Mouse (Mus musculus): ENCODE data around the gene Edn1. TPM values are rescaled to one million over a fixed set of nuclear protein-coding genes. Genes with fewer than 3 reads are reported as not detected.

The Edn1 gene
- polyA plus RNA-seq, 1 experiment from 2014 or later: 0.45 TPM

DNA sequence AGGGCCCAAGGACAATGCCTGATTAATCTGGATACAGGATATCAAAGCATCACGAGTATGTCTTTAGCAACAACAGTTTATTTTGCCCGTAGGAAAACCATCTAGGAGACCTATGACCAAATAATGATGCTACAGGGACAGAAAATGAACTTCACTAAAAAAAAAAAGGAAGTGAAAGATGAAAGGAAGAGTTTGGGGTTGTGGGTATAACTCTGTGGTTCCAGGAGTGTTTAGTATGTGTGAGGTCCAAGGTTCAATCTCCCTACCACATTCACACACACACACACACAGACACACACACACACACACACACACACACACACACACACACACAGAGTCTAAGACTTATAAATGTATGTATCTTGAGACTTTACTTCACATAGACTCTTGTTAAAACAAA is 35.8 kb downstream of the Edn1 start:
- Histone ChIP-seq H3K27ac (ENCODE audit: low read length) (no peak overlapping the region), H3K4me1 (ENCODE audit: control insufficient read depth, low read depth, low read length) (no peaks in the 10 kb centered on the region), H3K4me2 (ENCODE audit: low read depth, low read length) (no peak overlapping the region), H3K27me3 (ENCODE audit: control insufficient read depth, insufficient read depth, low read depth, low read length) (no peaks in the 10 kb centered on the region), H3K4me3 (ENCODE audit: low read depth, low read length) (no peak overlapping the region), H3K9ac (ENCODE audit: low read depth, low read length) (no peak overlapping the region), H3K36me3 (ENCODE audit: control insufficient read depth, insufficient read depth) (no peaks in the 10 kb centered on the region), H3K9me3 (replicated peaks; ENCODE audit: control insufficient read depth, low read length) (no peaks in the 10 kb centered on the region)
- 40% methylated on average over 2 of the region's 2 CpGs for WGBS (ENCODE audit: insufficient replicate concordance)
- ATAC-seq (ENCODE audit: low read depth): no peak

DNA sequence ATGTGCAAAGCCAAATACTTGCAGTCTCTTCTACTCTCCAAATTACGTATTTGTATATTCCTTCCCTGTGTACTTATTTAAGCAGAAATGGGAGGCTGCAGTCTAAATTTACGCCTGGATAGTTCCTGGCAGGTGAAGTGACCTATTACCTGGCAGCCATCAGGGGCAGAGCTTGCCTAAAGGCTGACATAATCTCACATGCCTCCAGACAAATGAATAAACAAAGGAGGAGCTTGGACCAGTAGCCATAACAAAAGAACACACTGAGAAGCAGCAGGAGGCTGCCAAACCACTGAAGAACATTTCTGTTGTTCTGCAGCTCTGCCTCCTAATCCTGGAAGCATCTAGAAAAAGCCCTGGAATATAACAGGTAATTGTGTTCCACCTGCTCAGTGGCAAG is 38.2 kb downstream of the Edn1 start:
- H3K4me3 ChIP-seq (ENCODE audit: low read depth, low read length): no peak overlapping the region
- H3K4me2 ChIP-seq (ENCODE audit: low read depth, low read length): no peak overlapping the region
- no peak for ATAC-seq (ENCODE audit: low read depth)
- no peaks in the 10 kb centered on the region for H3K9me3 ChIP-seq (replicated peaks; ENCODE audit: control insufficient read depth, low read length)
- H3K36me3 ChIP-seq (ENCODE audit: control insufficient read depth, insufficient read depth): no peaks in the 10 kb centered on the region
- WGBS (ENCODE audit: insufficient replicate concordance): 45% methylated on average over 2 of the region's 2 CpGs
- no peak overlapping the region for H3K9ac ChIP-seq (ENCODE audit: low read depth, low read length)
- no peaks in the 10 kb centered on the region for H3K27me3 ChIP-seq (ENCODE audit: control insufficient read depth, insufficient read depth, low read depth, low read length)
- no peaks in the 10 kb centered on the region for H3K4me1 ChIP-seq (ENCODE audit: control insufficient read depth, low read depth, low read length)
- no peak overlapping the region for H3K27ac ChIP-seq (ENCODE audit: low read length)

DNA sequence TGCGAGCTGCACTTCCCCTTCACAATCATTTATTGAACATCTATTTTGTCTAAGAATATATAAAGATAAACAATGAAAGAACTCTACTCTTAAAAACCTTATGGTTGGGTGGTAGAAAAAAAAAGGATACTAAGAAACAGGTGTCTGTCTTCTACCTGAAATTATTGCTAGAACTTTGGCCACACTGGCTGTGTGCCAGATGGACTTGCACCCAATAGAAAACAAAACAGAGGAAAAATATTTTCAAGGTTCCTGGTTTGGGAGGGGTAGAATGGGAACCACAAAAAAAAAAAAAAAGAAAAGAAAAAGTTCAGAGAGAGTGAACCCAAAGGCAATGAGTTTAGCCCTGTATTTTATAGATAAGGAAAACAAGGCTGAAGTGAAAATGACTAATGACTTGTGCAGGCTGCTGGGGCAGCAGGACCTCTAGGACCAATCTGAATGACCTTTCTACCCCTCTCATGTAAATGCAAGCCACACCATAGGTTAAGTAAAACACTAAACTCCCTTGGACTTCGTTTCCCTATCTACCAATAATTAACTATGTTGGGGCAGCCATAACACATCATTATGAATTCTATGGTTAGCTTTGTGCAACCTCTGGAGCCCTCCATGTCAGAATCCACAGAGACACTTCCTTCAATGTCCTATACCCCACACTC is 40.7 kb downstream of the Edn1 start:
- no peaks in the 10 kb centered on the region for H3K27me3 ChIP-seq (ENCODE audit: control insufficient read depth, insufficient read depth, low read depth, low read length)
- no peak for ATAC-seq (ENCODE audit: low read depth)
- no peak overlapping the region for H3K27ac ChIP-seq (ENCODE audit: low read length)
- 33% methylated on average over 2 of the region's 2 CpGs for WGBS (ENCODE audit: insufficient replicate concordance)
- H3K9me3 ChIP-seq (replicated peaks; ENCODE audit: control insufficient read depth, low read length): no peaks in the 10 kb centered on the region
- no peak overlapping the region for H3K9ac ChIP-seq (ENCODE audit: low read depth, low read length)
- no peak overlapping the region for H3K4me3 ChIP-seq (ENCODE audit: low read depth, low read length)
- H3K4me2 ChIP-seq (ENCODE audit: low read depth, low read length): no peak overlapping the region
- H3K4me1 ChIP-seq (ENCODE audit: control insufficient read depth, low read depth, low read length): no peaks in the 10 kb centered on the region
- no peaks in the 10 kb centered on the region for H3K36me3 ChIP-seq (ENCODE audit: control insufficient read depth, insufficient read depth)

DNA sequence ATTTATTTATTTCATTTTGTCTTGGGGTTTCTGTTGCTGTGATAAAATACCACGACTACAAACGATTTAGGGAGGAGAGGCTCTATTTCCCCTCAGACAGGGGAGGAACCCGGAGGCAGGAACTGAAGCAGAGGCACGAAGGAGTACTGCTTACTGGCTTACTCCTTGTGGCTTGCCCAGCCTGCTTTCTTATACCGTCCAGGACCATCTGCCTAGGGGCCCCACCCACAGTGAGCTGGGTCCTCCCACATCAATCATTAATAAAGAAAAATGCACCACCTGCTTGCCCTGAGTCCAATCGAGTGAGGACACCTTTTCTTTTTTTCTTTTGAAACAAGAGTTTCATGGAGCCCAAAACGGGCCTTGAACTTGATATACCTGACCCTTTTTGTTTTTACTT is 44.2 kb downstream of the Edn1 start:
- Histone ChIP-seq H3K4me2 (ENCODE audit: low read depth, low read length) (no peak overlapping the region), H3K27me3 (ENCODE audit: control insufficient read depth, insufficient read depth, low read depth, low read length) (no peaks in the 10 kb centered on the region), H3K27ac (ENCODE audit: low read length) (no peak overlapping the region), H3K36me3 (ENCODE audit: control insufficient read depth, insufficient read depth) (no peaks in the 10 kb centered on the region), H3K4me1 (ENCODE audit: control insufficient read depth, low read depth, low read length) (no peaks in the 10 kb centered on the region), H3K4me3 (ENCODE audit: low read depth, low read length) (no peak overlapping the region), H3K9ac (ENCODE audit: low read depth, low read length) (no peak overlapping the region), H3K9me3 (replicated peaks; ENCODE audit: control insufficient read depth, low read length) (no peaks in the 10 kb centered on the region)
- 51% methylated on average over 7 of the region's 7 CpGs for WGBS (ENCODE audit: insufficient replicate concordance)
- ATAC-seq (ENCODE audit: low read depth): no peak

DNA sequence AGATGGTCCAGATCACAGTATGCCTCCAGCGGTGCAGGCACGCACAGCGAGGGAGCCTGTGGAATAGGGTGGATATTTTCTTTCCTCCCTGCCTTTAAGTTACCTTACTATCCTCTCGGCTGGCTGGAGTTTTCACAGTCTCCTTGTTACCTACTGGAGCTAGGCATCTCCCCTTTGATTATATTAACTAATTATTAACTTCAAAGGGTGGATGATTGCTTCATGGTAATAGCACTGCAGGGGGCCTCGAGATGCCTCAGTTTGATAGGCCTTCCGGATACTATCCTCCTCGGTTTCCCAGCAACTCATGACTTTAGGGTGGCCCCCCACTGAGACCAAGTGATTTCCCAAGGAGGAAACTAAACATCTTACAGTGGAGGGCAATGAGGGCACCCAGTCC is 45.1 kb downstream of the Edn1 start:
- 52% methylated on average over 7 of the region's 7 CpGs for WGBS (ENCODE audit: insufficient replicate concordance)
- no peaks in the 10 kb centered on the region for H3K27me3 ChIP-seq (ENCODE audit: control insufficient read depth, insufficient read depth, low read depth, low read length)
- H3K4me2 ChIP-seq (ENCODE audit: low read depth, low read length): no peak overlapping the region
- no peaks in the 10 kb centered on the region for H3K4me1 ChIP-seq (ENCODE audit: control insufficient read depth, low read depth, low read length)
- H3K27ac ChIP-seq (ENCODE audit: low read length): no peak overlapping the region
- H3K4me3 ChIP-seq (ENCODE audit: low read depth, low read length): no peak overlapping the region
- no peaks in the 10 kb centered on the region for H3K9me3 ChIP-seq (replicated peaks; ENCODE audit: control insufficient read depth, low read length)
- H3K9ac ChIP-seq (ENCODE audit: low read depth, low read length): no peak overlapping the region
- no peak for ATAC-seq (ENCODE audit: low read depth)
- H3K36me3 ChIP-seq (ENCODE audit: control insufficient read depth, insufficient read depth): no peaks in the 10 kb centered on the region

DNA sequence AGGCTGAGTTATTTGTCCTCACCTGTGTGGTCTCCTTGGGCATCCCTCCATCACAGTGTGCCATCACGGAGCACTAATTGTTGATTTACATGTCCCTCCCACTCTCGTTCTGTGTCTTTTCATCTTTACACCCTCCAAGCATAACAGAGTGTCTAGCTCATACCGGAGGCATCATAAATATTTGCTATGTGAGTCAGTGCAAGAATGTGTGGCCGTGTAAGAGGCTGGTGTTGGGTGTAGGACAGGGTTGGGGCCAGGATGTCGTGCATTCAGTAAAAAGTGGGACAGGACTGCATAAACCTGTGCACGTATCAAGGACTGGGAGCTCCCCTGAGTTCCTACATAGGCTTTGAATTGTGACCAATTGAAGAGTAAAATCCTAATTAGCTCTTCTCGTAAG is 50.4 kb downstream of the Edn1 start:
- ATAC-seq (ENCODE audit: low read depth): no peak
- Histone ChIP-seq H3K27me3 (ENCODE audit: control insufficient read depth, insufficient read depth, low read depth, low read length) (no peaks in the 10 kb centered on the region), H3K9me3 (replicated peaks; ENCODE audit: control insufficient read depth, low read length) (no peaks in the 10 kb centered on the region)

More for the DNA sequence above, 50.4 kb downstream of the Edn1 start:
- Histone ChIP-seq H3K4me2 (ENCODE audit: low read depth, low read length) (no peak overlapping the region), H3K4me1 (ENCODE audit: control insufficient read depth, low read depth, low read length) (no peaks in the 10 kb centered on the region), H3K36me3 (ENCODE audit: control insufficient read depth, insufficient read depth) (no peaks in the 10 kb centered on the region), H3K4me3 (ENCODE audit: low read depth, low read length) (no peak overlapping the region), H3K27ac (ENCODE audit: low read length) (no peak overlapping the region), H3K9ac (ENCODE audit: low read depth, low read length) (no peak overlapping the region)
- WGBS (ENCODE audit: insufficient replicate concordance): 53% methylated on average over 7 of the region's 7 CpGs

Other genes with a start within 250 kb of the Edn1 start
- 1.7 and 2.3 TPM in 2 replicates for gene Hivep1, start 249.5 kb upstream of the Edn1 start, polyA plus RNA-seq (2015; fragmentation: Nextera tagmentation; extraction: Ambion mirVana)

Measured in liver, embryonic 16.5 days (tissue).